Mouse (Mus musculus): ENCODE measurements around the gene Kdm1a.
A peak's percentile ranks its signal among the peaks of the same experiment; 100 is the strongest.

Kdm1a gene

DNA sequence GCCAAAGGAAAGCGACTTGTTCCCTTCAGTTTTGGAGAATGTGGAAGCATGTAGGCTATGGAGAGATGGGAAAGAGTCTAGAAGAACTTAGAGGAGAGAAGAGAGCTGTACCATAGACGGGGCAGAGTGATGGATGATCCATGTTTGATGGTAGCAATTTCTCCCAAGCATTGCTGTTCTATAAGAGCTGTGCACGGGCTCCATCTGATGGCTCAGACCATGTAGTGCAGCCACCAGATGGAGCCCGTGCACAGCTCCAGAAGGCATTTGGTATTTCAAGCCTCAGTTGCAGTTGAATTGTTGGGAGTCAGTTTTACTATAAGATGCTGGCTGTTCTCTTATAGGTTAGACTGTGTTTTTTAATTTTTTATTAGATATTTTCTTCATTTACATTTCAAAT lies 76.1 kb downstream of the Kdm1a start:
- DNase-seq (ENCODE audit: low spot score) = peak; percentile 50

DNA sequence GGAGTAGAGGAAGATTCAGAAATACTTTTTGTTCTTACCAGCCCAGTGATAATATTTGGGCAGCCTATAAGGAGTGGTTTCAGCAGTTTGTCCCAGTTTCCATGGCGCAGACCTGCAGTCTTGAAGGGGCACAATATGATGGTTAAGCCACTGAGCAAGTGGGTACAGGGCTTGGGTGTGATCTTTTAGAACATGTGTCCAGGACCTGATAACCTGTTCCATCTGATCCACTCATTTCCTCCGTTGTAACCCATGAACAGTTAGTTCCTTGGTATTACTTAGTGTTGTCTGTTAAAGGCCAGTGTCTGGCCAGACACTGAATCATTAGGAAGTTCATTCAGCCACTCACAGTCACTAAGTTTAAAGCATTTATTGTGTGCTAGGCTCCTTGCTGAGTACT lies 78.2 kb downstream of the Kdm1a start:
- peak; percentile 37 for DNase-seq (ENCODE audit: low spot score)

DNA sequence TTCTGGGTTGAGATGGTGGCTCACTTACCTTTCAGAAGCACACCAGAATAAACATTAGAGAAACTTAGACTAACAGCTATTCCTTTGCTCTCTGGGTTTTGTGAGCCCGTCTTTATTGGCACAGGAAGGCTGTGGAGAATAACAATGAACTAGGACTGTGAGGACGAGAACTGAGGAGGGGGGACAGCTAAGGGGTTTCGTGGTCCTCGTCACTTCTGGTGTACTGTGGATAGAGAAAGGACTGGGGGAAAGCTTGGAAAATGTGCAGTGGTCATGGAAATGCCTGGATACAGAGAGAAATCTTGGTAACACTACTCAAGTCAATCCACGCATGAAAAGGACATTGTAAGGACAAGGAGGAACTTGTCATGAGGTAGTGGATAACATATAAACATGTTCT lies 80.6 kb downstream of the Kdm1a start:
- no peak for DNase-seq (ENCODE audit: low spot score)

DNA sequence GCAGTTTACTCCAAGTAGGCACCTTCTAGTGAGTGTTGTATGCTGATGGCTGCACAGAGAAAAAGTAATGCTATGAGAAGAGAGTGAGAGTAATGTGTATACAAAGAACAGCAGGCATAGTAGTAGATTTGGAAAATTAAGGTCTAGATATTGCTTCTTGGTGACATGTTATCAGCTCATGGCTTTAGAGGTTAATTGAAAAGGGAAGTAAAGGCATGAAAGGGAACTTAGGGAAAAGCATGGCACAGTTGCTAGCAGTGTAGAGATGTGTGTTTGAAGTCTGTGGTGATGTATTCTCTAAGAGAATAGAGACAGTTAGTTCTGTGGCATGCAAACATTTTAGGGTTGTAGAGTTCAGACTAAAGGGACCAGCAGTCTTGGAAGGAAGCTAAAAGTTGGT lies 82.7 kb downstream of the Kdm1a start:
- DNase-seq (ENCODE audit: low spot score) = no peak

DNA sequence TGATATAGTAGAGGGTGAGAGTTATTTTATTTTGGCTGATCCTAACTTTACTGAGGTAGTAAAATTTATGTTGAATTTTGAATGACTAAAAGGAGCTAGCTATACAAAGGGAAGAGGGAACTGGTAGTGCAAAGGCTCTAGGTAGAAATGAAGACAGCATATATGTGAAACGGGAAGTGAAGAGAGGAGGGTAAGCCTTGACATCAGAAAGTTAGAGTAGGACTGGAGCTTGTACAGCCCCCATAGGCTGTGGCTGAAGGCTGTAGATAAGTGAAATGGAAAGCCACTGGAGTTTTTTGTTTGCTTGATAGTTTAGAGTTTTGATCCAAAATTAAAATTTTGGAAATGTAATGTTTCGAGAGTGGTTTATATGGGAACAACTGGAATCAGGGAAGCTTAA lies 83.9 kb downstream of the Kdm1a start:
- DNase-seq (ENCODE audit: low spot score) = no peak

DNA sequence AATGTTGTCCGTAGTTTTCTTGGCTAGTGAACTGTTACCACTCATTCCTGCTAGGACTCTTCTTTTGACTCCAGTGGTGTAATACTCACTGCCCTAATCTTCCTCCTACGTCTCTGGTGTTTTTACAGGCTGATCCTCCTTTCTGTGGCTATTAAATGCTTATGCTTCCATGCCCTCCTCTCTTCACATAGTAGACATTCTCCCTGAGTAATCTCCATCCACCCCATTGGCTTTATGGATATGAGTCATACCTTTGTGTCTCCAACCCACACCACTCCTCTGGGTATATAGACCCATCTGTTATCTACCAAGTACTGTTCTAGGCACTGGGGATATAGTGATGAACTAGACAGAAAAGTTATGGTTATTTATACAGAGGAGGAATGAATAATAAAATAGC lies 84.4 kb downstream of the Kdm1a start:
- no peak for DNase-seq (ENCODE audit: low spot score)

DNA sequence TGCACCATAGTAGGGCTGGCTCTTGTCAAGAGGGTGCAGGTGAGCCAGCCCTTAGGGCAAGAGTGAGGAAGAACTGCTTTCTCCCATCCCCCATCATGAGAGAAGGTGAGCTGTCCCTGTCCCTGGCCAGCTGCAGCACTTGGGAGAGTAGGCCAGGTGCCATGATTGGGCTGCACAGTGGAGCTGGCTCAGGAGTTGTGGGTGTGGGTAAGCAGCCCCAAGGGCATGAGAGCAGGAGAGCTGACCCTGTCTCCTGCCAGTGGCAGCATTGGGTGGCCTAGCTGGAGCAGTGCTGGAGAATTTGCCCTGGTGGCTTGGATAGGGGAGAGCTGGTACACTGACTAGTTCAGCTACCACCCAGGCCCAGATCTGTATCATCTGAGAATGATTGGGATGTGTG lies 89.6 kb downstream of the Kdm1a start:
- no peak for DNase-seq (ENCODE audit: low spot score)

DNA sequence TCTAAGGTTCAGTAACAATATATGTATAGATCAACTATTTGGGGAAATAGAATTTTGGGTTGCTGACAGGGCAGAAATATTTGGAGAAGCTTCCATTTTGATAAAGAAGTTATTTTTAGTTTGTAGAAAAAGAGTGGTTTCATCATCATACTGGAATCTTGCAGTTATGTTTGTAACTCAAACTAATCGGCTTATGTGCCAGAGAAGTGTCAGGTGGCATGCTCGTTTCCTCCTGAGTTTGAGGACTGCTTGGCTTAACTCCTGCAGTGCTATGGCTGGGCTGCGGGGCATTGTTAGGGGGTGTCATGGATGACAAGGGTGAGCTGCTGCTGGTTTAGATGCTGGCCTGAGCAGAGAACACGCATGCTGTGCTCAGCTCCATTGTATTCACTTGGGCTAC lies 90.8 kb downstream of the Kdm1a start:
- DNase-seq (ENCODE audit: low spot score) = no peak

DNA sequence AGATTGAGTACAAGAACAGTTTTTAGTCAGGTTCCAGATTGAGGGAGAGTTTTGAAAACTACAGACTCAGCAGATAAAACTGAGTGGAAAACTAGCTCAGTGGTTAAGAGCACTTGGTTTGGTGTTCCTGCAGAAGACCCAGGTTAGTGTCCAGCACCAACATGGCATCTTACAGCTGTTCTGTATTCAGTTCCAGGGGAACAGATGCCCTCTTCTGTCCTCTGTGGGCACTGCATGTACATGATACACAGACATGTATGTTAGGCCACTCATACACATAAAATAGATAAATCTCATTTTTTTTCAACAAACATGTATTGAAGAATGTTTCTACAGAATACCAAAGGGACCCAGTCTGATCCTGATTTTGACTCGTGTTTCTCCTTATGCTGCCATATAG lies 92.7 kb downstream of the Kdm1a start:
- no peak for DNase-seq (ENCODE audit: low spot score)

DNA sequence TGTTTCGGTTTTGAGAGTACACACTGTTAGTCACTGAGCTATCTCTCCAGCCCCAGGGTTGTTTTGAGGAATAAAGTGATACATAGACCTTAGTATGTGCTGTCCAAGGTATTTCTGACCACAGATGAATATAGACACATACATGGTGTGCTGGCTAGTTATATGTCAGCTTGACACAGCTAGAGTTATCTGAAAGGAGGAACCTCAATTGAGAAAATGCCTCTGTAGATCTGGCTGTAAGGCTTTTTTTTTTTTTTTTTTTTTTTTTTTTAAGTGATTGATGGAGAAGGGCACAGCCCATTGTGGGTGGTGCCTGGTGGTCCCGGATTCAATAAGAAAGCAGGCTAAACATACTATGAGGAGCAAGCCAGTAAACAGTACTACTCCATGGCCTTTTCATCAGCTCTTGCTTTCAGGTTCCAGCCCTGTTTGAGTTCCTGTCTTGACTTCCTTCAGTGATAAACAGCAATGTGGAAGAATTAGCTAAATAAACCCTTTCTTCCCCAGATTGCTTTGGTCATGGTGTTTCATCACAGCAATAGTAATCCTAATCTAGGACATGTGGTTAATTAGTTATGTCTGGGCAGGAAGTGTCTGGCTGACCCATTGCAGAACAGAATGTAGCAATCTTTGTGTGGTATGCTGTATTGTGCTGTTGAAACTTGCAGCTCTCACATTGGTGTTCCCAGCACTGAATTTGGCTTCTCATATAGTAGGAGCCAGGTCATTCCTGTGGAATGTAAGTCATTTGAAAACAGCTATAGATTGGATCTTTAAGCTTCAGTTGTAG lies 96.9 kb downstream of the Kdm1a start:
- no peak for DNase-seq (ENCODE audit: low spot score)
